Mouse (Mus musculus): ENCODE measurements around the gene Bmx. TPM values are rescaled to one million over a fixed set of nuclear protein-coding genes. Genes with fewer than 3 reads are reported as not detected.

Bmx gene
- polyA plus RNA-seq, 1 experiment from 2014 or later: 0.24 TPM

DNA sequence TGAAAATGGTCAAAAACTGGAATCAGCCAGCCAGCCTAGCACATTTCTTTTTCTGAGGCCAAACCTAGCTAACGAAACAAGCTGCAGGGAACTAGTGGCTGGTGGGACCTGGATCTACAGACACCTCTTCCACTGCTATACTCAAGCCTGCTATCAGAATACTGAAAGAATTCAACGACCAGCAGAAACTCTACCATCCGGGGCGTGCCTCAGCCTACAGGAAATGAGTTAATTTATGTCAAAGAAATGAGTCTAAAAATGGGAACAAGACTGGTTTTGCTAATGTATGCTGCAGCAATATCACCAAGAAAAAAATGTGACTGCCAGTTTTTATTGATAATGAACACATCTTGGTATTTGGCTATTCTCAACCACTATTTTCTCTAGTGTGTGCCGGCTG, 669 bp upstream of the Bmx start:
- peaks cover 50% of the 10 kb centered on the region for H3K27me3 ChIP-seq

DNA sequence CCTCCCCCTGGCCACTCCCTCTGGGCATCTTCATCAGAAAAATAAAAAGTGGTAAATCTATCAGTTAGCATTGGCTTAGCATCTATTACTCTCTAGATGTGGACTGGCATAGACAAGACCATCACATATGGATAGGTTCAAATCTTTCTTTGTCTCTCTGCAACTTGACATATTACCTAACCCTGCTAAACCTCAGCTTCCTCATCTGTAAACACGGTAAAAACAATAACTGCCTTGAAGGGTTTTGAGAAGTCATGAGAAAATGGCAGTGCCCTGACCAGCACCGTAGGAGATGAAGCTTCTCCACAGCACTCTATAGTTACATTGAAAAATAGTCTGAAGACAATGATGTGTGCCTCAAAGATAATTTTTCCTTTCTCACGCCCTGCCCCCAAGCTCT, 1.5 kb downstream of the Bmx start:
- H3K9ac ChIP-seq (replicated peaks): no peak overlapping the region
- WGBS: 77% methylated on average over 3 of the region's 3 CpGs
- H3K4me1 ChIP-seq (replicated peaks): no peaks in the 10 kb centered on the region
- H3K4me2 ChIP-seq: no peak overlapping the region
- H3K27me3 ChIP-seq: peaks cover 41% of the 10 kb centered on the region
- no peak for ATAC-seq (ENCODE audit: insufficient number of reproducible peaks, insufficient read depth, low FRiP score, low TSS enrichment, low read depth)
- no peaks in the 10 kb centered on the region for H3K36me3 ChIP-seq
- no peaks in the 10 kb centered on the region for H3K9me3 ChIP-seq
- H3K27ac ChIP-seq: no peak overlapping the region
- no peak overlapping the region for H3K4me3 ChIP-seq (replicated peaks)

More for the DNA sequence above, 669 bp upstream of the Bmx start:
- H3K4me3 ChIP-seq (replicated peaks): no peak overlapping the region
- H3K4me1 ChIP-seq (replicated peaks): no peaks in the 10 kb centered on the region
- H3K9ac ChIP-seq (replicated peaks): no peak overlapping the region
- no peaks in the 10 kb centered on the region for H3K36me3 ChIP-seq
- H3K9me3 ChIP-seq: no peaks in the 10 kb centered on the region
- H3K27ac ChIP-seq: 0 out of 2 replicates have a peak overlapping the region, but pooled peaks have one; percentile 29
- H3K4me2 ChIP-seq: no peak overlapping the region
- 77% methylated on average over 5 of the region's 5 CpGs for WGBS
- ATAC-seq (ENCODE audit: insufficient number of reproducible peaks, insufficient read depth, low FRiP score, low TSS enrichment, low read depth): no peak

DNA sequence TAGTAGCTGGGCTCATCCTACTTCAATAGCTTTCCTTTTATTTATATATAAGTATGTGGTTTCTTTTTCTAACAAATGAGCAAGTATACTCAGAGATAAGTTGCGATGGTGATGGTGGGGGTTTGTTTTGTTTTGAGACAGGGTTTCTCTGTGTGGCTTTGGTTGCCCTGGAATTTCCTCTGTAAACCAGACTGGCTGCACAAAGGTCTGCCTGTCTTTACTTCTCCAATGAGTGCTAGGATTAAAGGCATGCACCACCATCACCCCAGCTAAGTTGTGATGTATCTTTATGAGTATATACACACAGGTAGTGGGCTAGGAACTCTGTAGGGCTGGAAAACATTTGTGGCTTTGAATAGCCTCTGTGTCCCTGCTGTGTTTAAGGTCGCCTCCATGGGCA, 11.3 kb downstream of the Bmx start:
- H3K36me3 ChIP-seq: no peaks in the 10 kb centered on the region
- H3K9ac ChIP-seq (replicated peaks): no peak overlapping the region
- no peak for ATAC-seq (ENCODE audit: insufficient number of reproducible peaks, insufficient read depth, low FRiP score, low TSS enrichment, low read depth)
- H3K4me2 ChIP-seq: no peak overlapping the region
- H3K4me3 ChIP-seq (replicated peaks): no peak overlapping the region
- no peaks in the 10 kb centered on the region for H3K4me1 ChIP-seq (replicated peaks)
- peaks cover 18% of the 10 kb centered on the region for H3K27me3 ChIP-seq
- no peaks in the 10 kb centered on the region for H3K9me3 ChIP-seq
- H3K27ac ChIP-seq: peak overlapping the region; percentile 56
- WGBS: 68% methylated on average over 2 of the region's 2 CpGs

DNA sequence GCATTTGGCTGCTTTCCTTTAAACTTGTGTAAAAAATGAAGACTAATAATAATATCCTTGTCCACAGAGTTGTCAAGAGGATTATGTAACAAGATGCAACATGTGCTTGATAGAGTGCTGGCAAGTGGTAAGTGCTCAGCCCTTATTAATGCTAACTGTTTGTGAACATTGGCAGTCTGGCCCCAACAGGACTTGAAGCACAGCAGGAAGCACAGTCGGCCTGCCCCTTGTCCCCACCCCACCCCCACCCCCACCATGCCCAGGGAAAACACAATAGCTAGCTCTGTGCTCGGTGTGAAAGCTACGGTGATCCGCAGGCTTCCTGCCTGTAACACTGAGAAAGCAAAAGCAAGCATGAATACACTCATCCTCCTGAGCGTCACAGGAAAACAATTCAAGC, 12.3 kb downstream of the Bmx start:
- Histone ChIP-seq H3K27ac (peak overlapping the region; percentile 50; the same call in 1 of the 2 replicates), H3K9me3 (no peaks in the 10 kb centered on the region), H3K4me3 (replicated peaks) (no peak overlapping the region), H3K9ac (replicated peaks) (no peak overlapping the region), H3K36me3 (no peaks in the 10 kb centered on the region), H3K4me1 (replicated peaks) (no peaks in the 10 kb centered on the region), H3K4me2 (no peak overlapping the region), H3K27me3 (peaks cover 15% of the 10 kb centered on the region)
- WGBS: 39% methylated on average over 5 of the region's 5 CpGs
- ATAC-seq (ENCODE audit: insufficient number of reproducible peaks, insufficient read depth, low FRiP score, low TSS enrichment, low read depth): no peak

DNA sequence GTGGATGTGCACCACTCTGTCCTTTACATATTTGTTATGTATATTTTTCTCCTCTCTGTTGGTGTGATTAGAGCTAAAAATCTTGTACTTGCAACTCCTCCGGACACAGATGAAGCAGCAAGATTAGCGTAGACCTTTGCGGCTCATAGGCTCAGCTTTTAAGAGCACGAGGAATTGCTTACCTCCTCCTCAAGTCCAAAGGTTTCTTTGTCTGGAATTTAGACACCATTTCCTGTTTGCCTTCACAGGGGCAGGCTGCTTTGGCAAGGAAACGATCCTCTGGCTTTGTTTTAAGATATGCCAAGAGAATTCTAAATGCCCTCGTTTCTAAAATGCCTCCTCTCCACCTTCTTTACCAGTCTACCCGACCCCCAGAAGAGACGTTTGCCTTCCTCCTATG, 24.6 kb downstream of the Bmx start:
- Histone ChIP-seq H3K27me3 (peaks cover 6% of the 10 kb centered on the region), H3K36me3 (no peaks in the 10 kb centered on the region), H3K27ac (no peak overlapping the region), H3K4me2 (no peak overlapping the region), H3K9ac (replicated peaks) (no peak overlapping the region), H3K9me3 (no peaks in the 10 kb centered on the region), H3K4me1 (replicated peaks) (no peaks in the 10 kb centered on the region), H3K4me3 (replicated peaks) (no peak overlapping the region)
- 54% methylated on average over 8 of the region's 8 CpGs for WGBS
- no peak for ATAC-seq (ENCODE audit: insufficient number of reproducible peaks, insufficient read depth, low FRiP score, low TSS enrichment, low read depth)

DNA sequence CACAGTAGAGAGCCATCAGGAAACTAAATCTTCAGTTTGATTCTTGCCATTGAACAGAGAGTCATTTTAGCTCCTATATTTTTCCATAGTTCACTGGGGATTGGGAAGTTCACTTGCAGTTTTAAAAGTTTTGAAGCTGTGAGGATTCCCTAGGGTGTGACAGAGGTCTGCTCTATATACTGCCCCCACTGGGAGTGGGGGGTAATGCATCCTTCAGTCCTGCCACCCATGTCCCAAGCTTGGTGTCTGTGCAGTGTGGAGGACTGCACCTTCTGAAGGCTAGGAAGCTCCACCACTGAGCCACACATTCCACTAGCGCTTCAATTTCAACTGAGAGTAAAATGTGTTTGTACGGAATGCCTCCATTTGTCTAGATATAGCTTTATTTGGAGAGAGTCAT, 36.0 kb downstream of the Bmx start:
- no peak overlapping the region for H3K27ac ChIP-seq
- ATAC-seq (ENCODE audit: insufficient number of reproducible peaks, insufficient read depth, low FRiP score, low TSS enrichment, low read depth): no peak
- no peaks in the 10 kb centered on the region for H3K4me1 ChIP-seq (replicated peaks)
- no peaks in the 10 kb centered on the region for H3K9me3 ChIP-seq
- no peak overlapping the region for H3K4me3 ChIP-seq (replicated peaks)
- peaks cover 9% of the 10 kb centered on the region; the same call in 1 of the 2 replicates for H3K27me3 ChIP-seq
- H3K36me3 ChIP-seq: no peaks in the 10 kb centered on the region
- H3K4me2 ChIP-seq: no peak overlapping the region
- no peak overlapping the region for H3K9ac ChIP-seq (replicated peaks)
- 57% methylated on average over 2 of the region's 2 CpGs for WGBS

DNA sequence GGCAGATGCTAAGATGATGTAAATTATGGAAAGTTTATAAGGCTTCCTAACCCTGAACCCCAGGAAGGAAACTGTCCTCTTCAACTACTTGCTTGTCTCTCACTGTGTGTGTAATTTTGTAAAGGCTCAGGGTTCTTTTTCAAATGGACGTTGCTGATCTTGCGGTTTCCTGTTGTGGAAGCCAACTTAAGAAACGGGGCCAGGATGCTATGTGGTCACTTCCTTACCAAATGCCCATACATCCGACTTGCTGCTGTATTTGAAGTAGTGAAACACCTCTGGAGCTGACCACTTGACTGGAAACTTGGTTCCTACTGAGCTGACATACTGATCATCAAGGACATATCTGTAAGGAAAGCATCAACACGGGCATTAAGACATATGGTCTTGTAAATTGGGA, 57.4 kb downstream of the Bmx start:
- no peak overlapping the region for H3K4me2 ChIP-seq
- no peak overlapping the region for H3K9ac ChIP-seq (replicated peaks)
- no peaks in the 10 kb centered on the region for H3K36me3 ChIP-seq
- 80% methylated on average over 5 of the region's 5 CpGs for WGBS
- no peaks in the 10 kb centered on the region for H3K9me3 ChIP-seq
- H3K4me1 ChIP-seq (replicated peaks): no peaks in the 10 kb centered on the region
- 0 out of 2 replicates have a peak, but pooled peaks cover 3% of the 10 kb centered on the region for H3K27me3 ChIP-seq
- ATAC-seq (ENCODE audit: insufficient number of reproducible peaks, insufficient read depth, low FRiP score, low TSS enrichment, low read depth): no peak
- no peak overlapping the region for H3K4me3 ChIP-seq (replicated peaks)
- no peak overlapping the region for H3K27ac ChIP-seq

DNA sequence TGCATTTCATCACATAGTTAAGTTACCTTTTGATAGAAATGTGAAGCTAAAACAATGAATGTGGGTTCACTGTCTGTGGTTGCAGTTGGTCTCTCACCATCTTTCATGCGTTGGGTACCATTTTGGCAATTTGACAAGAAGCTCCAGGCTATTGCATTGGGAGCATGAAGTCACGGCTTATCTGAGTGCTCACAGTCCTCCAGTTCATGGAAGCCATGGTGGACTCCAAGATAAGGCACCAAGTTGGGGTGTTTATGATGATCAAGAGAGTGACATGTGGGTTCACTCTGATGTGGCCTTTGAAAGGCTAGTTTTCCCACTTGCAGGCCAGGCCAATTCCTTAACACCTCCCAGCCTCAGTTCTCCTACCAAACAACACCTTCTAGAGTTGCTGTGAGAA, 60.3 kb downstream of the Bmx start:
- H3K27ac ChIP-seq: no peak overlapping the region
- 0 out of 2 replicates have a peak, but pooled peaks cover 3% of the 10 kb centered on the region for H3K27me3 ChIP-seq
- no peak overlapping the region for H3K4me3 ChIP-seq (replicated peaks)
- WGBS: 90% methylated on average over 2 of the region's 2 CpGs
- H3K36me3 ChIP-seq: no peaks in the 10 kb centered on the region
- no peaks in the 10 kb centered on the region for H3K9me3 ChIP-seq
- H3K4me2 ChIP-seq: no peak overlapping the region
- H3K4me1 ChIP-seq (replicated peaks): no peaks in the 10 kb centered on the region
- no peak overlapping the region for H3K9ac ChIP-seq (replicated peaks)
- no peak for ATAC-seq (ENCODE audit: insufficient number of reproducible peaks, insufficient read depth, low FRiP score, low TSS enrichment, low read depth)

DNA sequence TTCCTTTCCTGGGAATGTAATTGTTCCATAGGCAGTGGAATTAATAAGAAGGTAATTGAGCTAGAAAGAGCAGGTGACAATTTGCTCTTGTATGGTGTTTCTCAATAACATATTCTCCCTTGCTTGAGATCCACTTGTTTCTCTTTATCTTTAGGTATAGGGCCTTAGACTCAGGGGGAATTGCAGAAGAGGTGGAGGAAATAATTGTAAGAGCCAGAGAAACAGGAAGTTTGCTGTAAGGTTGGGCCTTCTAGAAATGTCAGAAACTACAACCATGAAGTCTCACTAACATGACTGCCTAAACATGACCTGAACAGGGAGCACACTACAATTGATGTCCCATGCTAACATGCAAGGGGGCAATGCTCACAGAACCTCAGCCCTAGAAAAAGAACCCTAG, 68.1 kb downstream of the Bmx start:
- no peaks in the 10 kb centered on the region for H3K36me3 ChIP-seq
- peaks cover 3% of the 10 kb centered on the region; the same call in 1 of the 2 replicates for H3K27me3 ChIP-seq
- no peak overlapping the region for H3K4me2 ChIP-seq
- no peaks in the 10 kb centered on the region for H3K9me3 ChIP-seq
- ATAC-seq (ENCODE audit: insufficient number of reproducible peaks, insufficient read depth, low FRiP score, low TSS enrichment, low read depth): no peak
- H3K27ac ChIP-seq: no peak overlapping the region
- H3K4me3 ChIP-seq (replicated peaks): no peak overlapping the region
- H3K4me1 ChIP-seq (replicated peaks): no peaks in the 10 kb centered on the region
- H3K9ac ChIP-seq (replicated peaks): no peak overlapping the region

DNA sequence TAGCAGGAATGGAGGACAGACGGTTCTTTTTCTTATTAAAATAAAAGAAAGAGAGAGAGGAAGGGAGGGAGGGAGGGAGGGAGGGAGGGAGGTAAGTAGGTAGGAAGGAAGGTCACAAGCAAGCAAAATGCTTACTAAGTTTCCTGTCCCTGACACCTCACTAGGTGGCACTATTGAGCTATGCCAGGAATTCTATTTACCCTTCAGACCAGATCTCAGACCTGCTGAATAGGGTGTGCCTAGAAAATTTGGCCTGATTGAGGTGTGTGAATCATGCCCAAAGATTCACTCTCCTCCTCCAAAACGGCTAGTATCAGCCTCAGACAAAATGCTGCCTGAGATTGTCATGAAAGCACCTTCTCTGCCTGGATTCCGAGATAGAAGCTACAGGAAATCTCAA, 74.1 kb downstream of the Bmx start:
- WGBS: 30% methylated on average over 3 of the region's 3 CpGs

DNA sequence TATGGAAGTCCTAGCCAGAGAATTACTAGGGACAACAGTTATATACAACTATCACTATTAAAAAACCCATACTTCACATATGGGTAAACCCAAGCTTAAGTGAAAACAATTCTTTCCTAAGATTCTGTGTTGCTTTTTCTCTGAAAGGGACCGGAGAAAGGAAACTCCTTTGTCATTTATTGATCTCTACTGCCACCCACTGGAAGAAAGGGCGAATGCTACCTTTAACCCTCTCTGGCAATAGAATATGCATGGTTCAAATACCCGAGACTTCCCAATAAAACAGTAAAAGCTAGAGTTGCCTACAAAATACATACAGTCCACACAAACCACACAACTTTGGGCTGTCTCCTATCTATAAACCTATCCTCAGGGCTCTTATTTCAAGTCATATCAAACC, 78.2 kb downstream of the Bmx start:
- no peak overlapping the region for H3K4me2 ChIP-seq
- no peak for ATAC-seq (ENCODE audit: insufficient number of reproducible peaks, insufficient read depth, low FRiP score, low TSS enrichment, low read depth)
- WGBS: 6% methylated on average over 3 of the region's 3 CpGs

More for the DNA sequence above, 74.1 kb downstream of the Bmx start:
- Histone ChIP-seq H3K4me3 (replicated peaks) (no peak overlapping the region), H3K27ac (no peak overlapping the region), H3K4me1 (replicated peaks) (no peaks in the 10 kb centered on the region), H3K9me3 (no peaks in the 10 kb centered on the region), H3K9ac (replicated peaks) (no peak overlapping the region), H3K36me3 (no peaks in the 10 kb centered on the region), H3K4me2 (no peak overlapping the region), H3K27me3 (peaks cover 20% of the 10 kb centered on the region; the same call in 1 of the 2 replicates)
- no peak for ATAC-seq (ENCODE audit: insufficient number of reproducible peaks, insufficient read depth, low FRiP score, low TSS enrichment, low read depth)

DNA sequence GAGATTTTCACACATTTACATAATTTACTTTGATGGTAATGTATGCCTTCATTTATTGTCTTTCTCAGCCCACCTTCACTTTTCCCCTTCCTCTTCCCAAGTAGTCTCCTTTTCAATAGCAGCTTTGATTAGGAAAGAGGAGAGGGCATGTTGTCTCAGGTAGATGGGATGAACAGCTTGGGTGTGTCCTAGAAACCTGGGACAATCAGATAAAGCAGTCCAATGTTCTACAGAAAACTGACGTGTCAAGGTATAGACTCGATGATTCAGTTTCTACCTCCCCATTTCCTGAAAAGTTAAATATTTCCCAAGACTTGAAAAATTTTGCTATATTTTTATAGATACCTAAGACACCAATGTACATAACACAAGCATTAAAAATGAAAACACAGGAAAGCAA, 79.1 kb downstream of the Bmx start:
- H3K27me3 ChIP-seq: peaks cover 28% of the 10 kb centered on the region
- no peak for ATAC-seq (ENCODE audit: insufficient number of reproducible peaks, insufficient read depth, low FRiP score, low TSS enrichment, low read depth)
- 96% methylated on average over 2 of the region's 2 CpGs for WGBS
- no peaks in the 10 kb centered on the region for H3K9me3 ChIP-seq
- H3K4me3 ChIP-seq (replicated peaks): no peak overlapping the region
- H3K27ac ChIP-seq: no peak overlapping the region
- H3K9ac ChIP-seq (replicated peaks): no peak overlapping the region
- no peak overlapping the region for H3K4me2 ChIP-seq
- H3K36me3 ChIP-seq: no peaks in the 10 kb centered on the region
- no peaks in the 10 kb centered on the region for H3K4me1 ChIP-seq (replicated peaks)

More for the DNA sequence above, 78.2 kb downstream of the Bmx start:
- peaks cover 23% of the 10 kb centered on the region for H3K27me3 ChIP-seq
- H3K4me1 ChIP-seq (replicated peaks): no peaks in the 10 kb centered on the region
- H3K36me3 ChIP-seq: no peaks in the 10 kb centered on the region
- H3K4me3 ChIP-seq (replicated peaks): no peak overlapping the region
- no peak overlapping the region for H3K9ac ChIP-seq (replicated peaks)
- H3K9me3 ChIP-seq: no peaks in the 10 kb centered on the region
- no peak overlapping the region for H3K27ac ChIP-seq
